Mouse (Mus musculus): Measurements from ENCODE around the gene Yif1b. TPM values are rescaled to one million over a fixed set of nuclear protein-coding genes. Genes with fewer than 3 reads are reported as not detected.

The Yif1b gene
- 100 to 1,000 TPM; 172 to 219 TPM for polyA plus RNA-seq (2012; fragmentation: generic; extraction: Trizol)

DNA sequence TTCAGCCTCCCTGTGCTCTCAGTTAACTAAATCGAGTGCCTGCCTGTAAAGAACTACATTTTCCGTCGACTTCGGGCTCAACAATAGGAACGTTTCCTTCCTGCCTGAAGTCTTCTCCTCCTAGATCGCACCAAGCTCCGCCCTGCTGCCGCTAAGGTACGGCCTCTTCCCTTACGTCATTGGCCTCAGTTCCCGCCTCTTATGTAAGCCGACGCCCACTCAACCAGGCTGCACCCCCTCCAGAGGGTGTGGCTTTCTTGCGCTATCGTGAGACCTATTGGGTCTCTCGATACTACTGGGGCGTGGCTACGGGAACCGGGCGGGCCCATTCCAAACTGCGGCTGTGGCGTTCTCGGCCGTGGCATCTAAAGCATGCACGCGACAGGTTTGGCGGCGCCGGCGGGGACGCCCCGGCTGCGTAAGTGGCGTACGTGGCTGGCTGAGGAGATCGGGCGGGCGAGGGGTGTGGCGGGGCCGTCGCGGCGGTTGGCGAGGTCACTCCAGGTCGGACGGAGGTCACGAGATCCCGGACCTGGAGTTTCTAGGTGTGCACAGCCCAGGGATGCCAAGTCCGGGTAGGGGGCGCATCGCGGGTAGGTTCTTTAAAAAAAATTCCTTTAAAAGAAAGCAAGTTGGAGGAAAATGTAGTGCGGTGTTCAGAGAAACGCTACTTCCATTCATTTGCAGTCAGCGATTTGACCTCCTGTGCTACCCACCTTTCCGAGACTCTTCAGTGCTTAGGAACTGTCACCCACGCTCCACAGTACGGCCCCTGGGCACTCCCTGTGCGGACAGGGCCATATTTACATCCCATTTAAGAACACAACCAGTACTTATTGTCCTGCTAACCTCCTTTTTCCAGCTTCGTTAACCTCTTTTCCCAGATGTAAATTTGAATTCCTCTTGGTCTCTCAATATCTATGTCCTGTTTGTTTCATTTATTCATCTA is at the start of gene Yif1b:
Gene Yif1b, plus strand, starts transcription at position 311 of the 949 bp plus-strand sequence.

DNA sequence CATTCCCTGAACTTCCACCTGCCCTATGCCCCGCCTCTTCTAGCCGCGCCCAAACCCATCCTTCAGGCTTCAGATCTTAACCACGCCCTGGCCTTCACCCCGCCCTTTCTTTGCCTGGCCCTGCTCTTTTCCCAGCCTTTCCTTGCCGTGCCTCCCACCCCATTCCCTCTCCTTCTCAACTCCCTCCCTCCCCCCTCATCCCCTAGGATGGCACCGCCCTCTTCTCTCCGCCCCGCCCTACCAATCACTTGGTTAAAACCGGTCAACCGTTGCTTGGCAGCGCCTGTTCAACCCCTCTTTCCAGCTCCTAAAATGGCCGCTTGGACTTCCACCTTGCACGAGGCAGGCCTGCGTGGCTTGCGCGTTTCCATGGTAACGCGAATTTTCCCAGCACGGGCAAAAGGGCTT is 24.4 kb upstream of the Yif1b start, which contains the start of gene Catsperg1:
Gene Catsperg1, minus strand, starts transcription at position 361 of the 408 bp plus-strand sequence.

DNA sequence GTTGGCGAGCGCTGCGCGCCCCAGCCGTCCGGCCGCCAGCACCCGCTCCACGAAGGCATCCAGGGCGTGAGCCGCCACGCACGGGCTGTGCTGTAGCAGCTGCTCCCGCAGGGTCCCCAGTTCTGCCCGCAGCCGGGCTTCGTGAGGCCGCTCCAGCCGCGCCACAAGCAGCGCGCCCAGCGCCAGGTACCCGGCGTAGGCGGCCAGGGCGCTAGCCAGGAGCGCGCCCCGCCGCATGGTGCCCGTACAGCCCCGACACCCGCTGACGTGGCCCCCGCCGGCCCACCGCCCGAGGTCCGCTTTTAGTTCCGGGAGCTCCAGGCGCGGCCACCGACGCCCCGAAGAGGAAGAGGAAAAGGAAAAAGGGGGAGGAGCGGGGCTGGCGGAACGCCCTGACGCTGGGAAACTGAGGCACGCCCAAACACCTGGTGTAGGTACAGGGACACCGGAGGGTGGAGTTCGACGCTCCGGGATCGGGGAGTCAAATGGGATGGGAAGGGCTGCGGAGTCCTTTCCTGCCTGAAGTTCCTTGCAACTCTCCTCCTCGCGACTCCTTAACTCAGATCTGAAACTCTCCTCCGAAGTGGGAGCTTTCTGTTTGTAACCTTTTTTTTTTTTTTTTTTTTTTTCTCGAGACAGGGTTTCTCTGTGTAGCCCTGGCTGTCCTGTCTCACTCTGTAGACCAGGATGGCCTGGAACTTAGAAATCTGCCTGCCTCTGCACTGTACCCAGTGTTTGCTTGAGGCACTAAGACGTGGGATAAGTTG is 5.7 kb upstream of the Yif1b start, which contains the start of gene Kcnk6:
Gene Kcnk6, minus strand, starts transcription at position 269 of the 767 bp plus-strand sequence.

DNA sequence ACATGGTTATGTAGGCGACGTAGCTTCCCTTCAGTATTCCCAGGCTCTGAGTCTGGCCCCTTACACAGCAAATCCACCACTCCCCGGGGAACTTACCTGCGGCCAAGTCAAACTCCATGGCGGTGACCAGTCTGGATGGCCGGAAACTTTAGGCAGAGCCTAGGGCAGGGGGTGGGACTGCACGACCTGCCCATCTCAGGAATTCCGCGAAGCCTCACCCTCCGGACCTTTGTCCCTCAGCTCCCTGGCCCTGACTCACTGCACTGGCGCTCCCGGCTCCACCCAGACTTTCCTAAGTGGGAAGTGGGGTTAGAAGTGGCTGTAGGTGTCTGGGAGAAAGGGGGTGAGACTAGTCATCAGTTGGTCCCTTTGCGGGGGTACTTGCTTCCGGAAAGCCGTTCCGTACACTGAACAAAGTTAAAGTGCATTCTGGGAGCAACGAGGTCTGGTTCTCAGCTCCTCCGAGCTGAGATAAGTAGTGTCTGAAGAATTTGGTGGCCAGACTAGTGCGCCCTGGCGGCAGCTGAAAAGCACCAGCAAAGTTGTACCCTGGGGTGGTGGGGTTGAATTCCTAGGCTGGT is 10.2 kb downstream of the Yif1b start, which contains the start of gene 2200002D01Rik:
Gene 2200002D01Rik, minus strand, starts transcription at position 206 of the 581 bp plus-strand sequence.

DNA sequence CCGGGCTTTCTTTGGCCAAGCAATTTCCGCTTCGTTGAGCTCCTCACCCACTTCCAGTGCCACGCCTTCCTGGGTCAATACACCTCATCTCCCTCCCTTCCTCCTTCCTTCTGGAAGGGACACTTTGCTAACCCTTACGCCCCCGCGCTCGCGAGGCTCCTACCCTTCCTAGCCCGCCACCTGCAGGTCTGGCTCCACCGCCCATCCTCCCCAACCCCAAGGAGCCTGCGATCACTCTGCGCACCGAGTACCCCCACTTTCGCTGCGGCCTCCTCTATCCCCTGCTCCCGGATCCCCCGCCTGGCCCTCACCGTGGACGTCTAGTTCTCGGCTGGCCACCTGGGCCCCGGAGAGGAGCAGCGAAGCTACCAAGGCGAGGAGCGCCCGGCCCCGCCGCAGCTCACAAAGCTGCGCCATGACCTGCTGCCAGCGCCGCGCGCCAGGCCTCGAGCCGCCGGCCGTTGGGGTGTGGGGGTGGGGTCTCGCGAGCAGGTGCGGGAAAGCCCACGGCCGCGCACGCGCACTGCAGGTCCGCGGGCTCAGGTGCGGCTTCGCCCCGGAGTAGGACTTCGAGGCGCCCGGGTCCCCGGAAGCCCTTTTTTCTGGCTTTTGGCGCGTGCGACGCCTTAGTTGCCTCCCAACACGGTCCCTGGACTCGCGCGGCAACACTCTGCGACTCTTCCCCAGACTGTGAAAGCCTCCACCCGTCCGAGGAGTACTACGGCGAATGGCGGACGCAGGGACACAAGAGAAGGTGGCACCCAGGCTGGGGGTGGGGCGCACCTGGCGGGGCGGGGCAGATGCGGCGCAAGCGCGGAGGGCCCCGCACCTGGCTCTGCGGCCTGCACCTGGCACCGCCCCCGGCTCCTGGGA is 43.3 kb downstream of the Yif1b start, which contains the start of gene Spint2:
Gene Spint2, minus strand, starts transcription at position 712 of the 873 bp plus-strand sequence.

DNA sequence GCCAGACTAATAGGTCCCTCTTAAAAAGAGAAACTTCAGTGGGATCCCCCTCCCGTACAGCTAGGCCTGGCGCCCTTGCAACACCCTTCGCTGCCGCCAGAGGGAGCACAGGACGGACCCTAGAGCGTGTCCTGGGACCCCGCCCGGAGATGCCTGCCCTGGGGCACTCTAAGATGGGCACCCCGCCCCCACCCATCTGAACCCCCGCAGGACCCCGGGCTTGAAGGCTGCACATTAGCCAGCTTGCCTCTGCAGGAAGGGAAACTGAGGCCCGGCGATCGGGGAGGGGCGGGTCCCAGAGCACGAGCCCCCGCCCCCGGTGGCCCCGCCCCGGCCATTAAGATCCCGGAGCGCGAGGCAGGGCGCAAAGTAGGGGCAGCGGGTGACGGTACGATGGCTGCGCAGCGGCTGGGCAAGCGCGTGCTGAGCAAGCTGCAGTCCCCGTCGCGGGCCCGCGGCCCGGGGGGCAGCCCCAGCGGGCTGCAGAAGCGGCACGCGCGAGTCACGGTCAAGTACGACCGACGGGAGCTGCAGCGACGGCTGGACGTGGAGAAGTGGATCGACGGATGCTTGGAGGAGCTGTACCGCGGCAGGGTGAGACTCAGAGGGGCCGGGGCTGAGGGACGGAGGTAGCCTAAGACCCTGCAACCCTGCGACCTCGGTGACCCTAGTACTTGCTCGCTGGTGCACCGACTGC is 51.0 kb downstream of the Yif1b start, which contains the start of gene Ppp1r14a:
Gene Ppp1r14a, plus strand, starts transcription at position 367 of the 697 bp plus-strand sequence.

Other genes with a start within 250 kb of the Yif1b start
- gene Ryr1, start 113.2 kb upstream of the Yif1b start, polyA plus RNA-seq (2012; fragmentation: generic; extraction: Trizol): under 1 TPM; 0.02 to 0.04 TPM
- gene Rasgrp4, start 103.5 kb upstream of the Yif1b start, polyA plus RNA-seq (2012; fragmentation: generic; extraction: Trizol): under 1 TPM in 1 of 2 experiments, not detected in 1; 0.02 TPM
- gene Fam98c, start 82.1 kb upstream of the Yif1b start, polyA plus RNA-seq (2012; fragmentation: generic; extraction: Trizol): 1 to 10 TPM; 2.5 to 4.0 TPM
- 1 to 10 TPM; 1.1 to 4.8 TPM for gene Ggn, start 68.1 kb upstream of the Yif1b start, polyA plus RNA-seq (2012; fragmentation: generic; extraction: Trizol)
- 1 to 10 TPM; 1.5 to 3.9 TPM for gene Spred3, start 67.9 kb upstream of the Yif1b start, polyA plus RNA-seq (2012; fragmentation: generic; extraction: Trizol)
- gene Psmd8, start 57.6 kb upstream of the Yif1b start, polyA plus RNA-seq (2012; fragmentation: generic; extraction: Trizol): 100 to 1,000 TPM; 164 to 202 TPM
- under 1 TPM in 1 of 2 experiments, not detected in 1; 0.01 TPM for gene Catsperg1, start 24.3 kb upstream of the Yif1b start, polyA plus RNA-seq (2012; fragmentation: generic; extraction: Trizol)
- not detected for gene Kcnk6, start 5.8 kb upstream of the Yif1b start, polyA plus RNA-seq (2012; fragmentation: generic; extraction: Trizol)
- 10 to 100 TPM in 1 of 2 experiments, under 1 TPM in 1; 0.52 to 22.2 TPM for gene 2200002D01Rik, start 10.1 kb downstream of the Yif1b start, polyA plus RNA-seq (2012; fragmentation: generic; extraction: Trizol)
- under 1 TPM in 1 of 2 experiments, not detected in 1; 0.01 TPM for gene Spint2, start 43.6 kb downstream of the Yif1b start, polyA plus RNA-seq (2012; fragmentation: generic; extraction: Trizol)
- gene Ppp1r14a, start 51.0 kb downstream of the Yif1b start, polyA plus RNA-seq (2012; fragmentation: generic; extraction: Trizol): under 1 TPM; 0.06 to 0.32 TPM
- gene Dpf1, start 65.6 kb downstream of the Yif1b start, polyA plus RNA-seq (2012; fragmentation: generic; extraction: Trizol): 1 to 10 TPM; 3.7 to 3.9 TPM